Mouse (Mus musculus) forebrain, embryonic 12.5 days (tissue): ENCODE measurements around the gene Mta2. TPM values are rescaled to one million over a fixed set of nuclear protein-coding genes. Genes with fewer than 3 reads are reported as not detected.
A peak's percentile ranks its signal among the peaks of the same experiment; 100 is the strongest.
"Not testable (repeated sequence)": the region's sequence is repeated elsewhere in the genome, so short reads cannot be mapped to it uniquely, and the experiment has no call there.

ENCODE experiments used
- ATAC-seq: fragments of 200-750 bp; cut with Nextera tagmentation; 2 replicates; pipeline ENCODE4 v1.8.0; 2017; ENCODE audit warnings: moderate TSS enrichment; ENCODE audit not compliant: low FRiP score
- H3K27ac ChIP-seq: fragments of 300-500 bp; sonication (generic); 2 replicates; pipeline ENCODE4 v1.5.1; 2016; ENCODE audit warnings: mild to moderate bottlenecking
- H3K27me3 ChIP-seq: fragments of 300-500 bp; sonication (generic); 2 replicates; pipeline ENCODE4 v1.6.1; 2016; ENCODE audit warnings: mild to moderate bottlenecking
- H3K36me3 ChIP-seq: fragments of 300-500 bp; sonication (generic); replicated peaks from 2 replicates; pipeline ENCODE4 v1.6.1; 2016; ENCODE audit warnings: mild to moderate bottlenecking
- H3K4me1 ChIP-seq: fragments of 300-500 bp; sonication (generic); 2 replicates; pipeline ENCODE4 v1.6.1; 2016
- H3K4me2 ChIP-seq: fragments of 300-500 bp; sonication (generic); 2 replicates; pipeline ENCODE4 v1.6.1; 2016; ENCODE audit warnings: mild to moderate bottlenecking, moderate library complexity
- H3K4me3 ChIP-seq: fragments of 300-500 bp; sonication (generic); replicated peaks from 2 replicates; pipeline ENCODE4 v1.5.1; 2016; ENCODE audit warnings: mild to moderate bottlenecking
- H3K9ac ChIP-seq: fragments of 300-500 bp; sonication (generic); 2 replicates; pipeline ENCODE4 v1.6.1; 2016; ENCODE audit warnings: mild to moderate bottlenecking
- H3K9me3 ChIP-seq: fragments of 300-500 bp; sonication (generic); 2 replicates; pipeline ENCODE4 v1.6.1; 2016
- WGBS: fragments of 180-500 bp; shearing (Covaris S2); methylation state at CpG from one replicate; pipeline ENCODE4 v1.1.7; 2016; 5-methylcytosine and 5-hydroxymethylcytosine counted together
- polyA plus RNA-seq: library from polyadenylated mRNA; unstranded; fragments of >200 nt; fragmentation: Nextera tagmentation; extraction: Ambion mirVana; gene quantifications from 2 replicates; pipeline ENCODE4 v1.2.1, GENCODE M21; 2016

The Mta2 gene
- 193 and 206 TPM in 2 replicates for polyA plus RNA-seq

- peaks cover 33% of the 10 kb centered on the region for H3K36me3 ChIP-seq
- peak within 1 kb of the TSS; percentile 72 for H3K4me3 ChIP-seq
- no peaks in the 10 kb centered on the region for H3K9me3 ChIP-seq
- H3K4me2 ChIP-seq: peak within 1 kb of the TSS; percentile 69
- H3K27me3 ChIP-seq: no peaks in the 10 kb centered on the region
- ATAC-seq: peak; percentile 93
- under 1% methylated on average over 64 of the region's 64 CpGs for WGBS
- H3K27ac ChIP-seq: peak within 1 kb of the TSS; percentile 94
- H3K4me1 ChIP-seq: peaks cover 38% of the 10 kb centered on the region
- H3K9ac ChIP-seq: peak within 1 kb of the TSS; percentile 83
These were observed at the start of gene Mta2 for GRCm38 (mm10) chr19:8941515-8942217. Mta2 (plus strand) TSS chr19:8941875.

- no peaks in the 10 kb centered on the region for H3K27me3 ChIP-seq
- H3K4me3 ChIP-seq: peak within 1 kb of the TSS; percentile 79
- peaks cover 39% of the 10 kb centered on the region for H3K36me3 ChIP-seq
- WGBS: 2% methylated on average over 54 of the region's 54 CpGs
- peak; percentile 63 for ATAC-seq
- peak within 1 kb of the TSS; percentile 82 for H3K27ac ChIP-seq
- peak within 1 kb of the TSS; percentile 93 for H3K9ac ChIP-seq
- H3K4me1 ChIP-seq: peaks cover 38% of the 10 kb centered on the region
- peak within 1 kb of the TSS; percentile 72 for H3K4me2 ChIP-seq
- H3K9me3 ChIP-seq: no peaks in the 10 kb centered on the region
These were observed 48.6 kb upstream of the Mta2 start, which contains the start of gene Ints5 for GRCm38 (mm10) chr19:8892829-8893766. Ints5 (plus strand) TSS chr19:8893005.

GRCm38 (mm10) chr19:8895397-8895960 is 46.2 kb upstream of the Mta2 start:
- Histone ChIP-seq H3K27me3 (no peaks in the 10 kb centered on the region), H3K4me1 (peaks cover 40% of the 10 kb centered on the region), H3K4me2 (no peak overlapping the region), H3K4me3 (no peak overlapping the region), H3K9me3 (no peaks in the 10 kb centered on the region), H3K36me3 (peaks cover 36% of the 10 kb centered on the region), H3K9ac (no peak overlapping the region), H3K27ac (no peak overlapping the region)
- no peak for ATAC-seq
- WGBS: 89% methylated on average over 9 of the region's 9 CpGs

GRCm38 (mm10) chr19:8896231-8896630 is 45.4 kb upstream of the Mta2 start:
- H3K36me3 ChIP-seq: peaks cover 35% of the 10 kb centered on the region
- not testable (repeated sequence) for H3K4me3 ChIP-seq, H3K27ac ChIP-seq, ATAC-seq, H3K9me3 ChIP-seq, H3K4me2 ChIP-seq, H3K27me3 ChIP-seq
- 0 out of 2 replicates have a peak overlapping the region, but pooled peaks have one; percentile 7 for H3K9ac ChIP-seq
- H3K4me1 ChIP-seq: peaks cover 43% of the 10 kb centered on the region
- 78% methylated on average over 5 of the region's 5 CpGs for WGBS

GRCm38 (mm10) chr19:8897211-8897864 is 44.3 kb upstream of the Mta2 start:
- peaks cover 43% of the 10 kb centered on the region for H3K4me1 ChIP-seq
- not testable (repeated sequence) for H3K27me3 ChIP-seq, H3K9me3 ChIP-seq
- peaks cover 39% of the 10 kb centered on the region for H3K36me3 ChIP-seq
- 27% methylated on average over 21 of the region's 21 CpGs for WGBS
- peak overlapping the region; percentile 89 for H3K27ac ChIP-seq
- peak overlapping the region; percentile 95 for H3K9ac ChIP-seq
- peak; percentile 33; the same call in 1 of the 2 replicates for ATAC-seq
- H3K4me2 ChIP-seq: peak overlapping the region; percentile 60
- peak overlapping the region; percentile 94 for H3K4me3 ChIP-seq

- Histone ChIP-seq H3K9ac (peak within 1 kb of the TSS; percentile 95), H3K27ac (peak within 1 kb of the TSS; percentile 89), H3K27me3 (no peaks in the 10 kb centered on the region), H3K9me3 (no peaks in the 10 kb centered on the region), H3K36me3 (peaks cover 43% of the 10 kb centered on the region), H3K4me3 (peak within 1 kb of the TSS; percentile 94), H3K4me2 (peak within 1 kb of the TSS; percentile 73), H3K4me1 (peaks cover 43% of the 10 kb centered on the region)
- WGBS: under 1% methylated on average over 53 of the region's 53 CpGs
- peak; percentile 99 for ATAC-seq
These were observed 43.7 kb upstream of the Mta2 start, which contains the start of gene Ganab for GRCm38 (mm10) chr19:8897865-8898495. Ganab (plus strand) TSS chr19:8898071.

GRCm38 (mm10) chr19:8898576-8898975 is 43.1 kb upstream of the Mta2 start:
- Histone ChIP-seq H3K4me3 (peak overlapping the region; percentile 94), H3K4me1 (peaks cover 40% of the 10 kb centered on the region), H3K36me3 (peaks cover 49% of the 10 kb centered on the region), H3K9me3 (no peaks in the 10 kb centered on the region), H3K4me2 (peak overlapping the region; percentile 73), H3K27ac (peak overlapping the region; percentile 89), H3K9ac (peak overlapping the region; percentile 95), H3K27me3 (no peaks in the 10 kb centered on the region)
- ATAC-seq: no peak
- WGBS: 14% methylated on average over 13 of the region's 13 CpGs

- peaks cover 53% of the 10 kb centered on the region for H3K36me3 ChIP-seq
- ATAC-seq: no peak
- H3K4me3 ChIP-seq: peak overlapping the region; percentile 94
- H3K4me1 ChIP-seq: peaks cover 35% of the 10 kb centered on the region
- H3K27ac ChIP-seq: no peak overlapping the region
- H3K4me2 ChIP-seq: peak overlapping the region; percentile 73
- no peaks in the 10 kb centered on the region for H3K9me3 ChIP-seq
- H3K9ac ChIP-seq: peak overlapping the region; percentile 95
- 72% methylated on average over 3 of the region's 3 CpGs for WGBS
- H3K27me3 ChIP-seq: no peaks in the 10 kb centered on the region
These were observed 42.6 kb upstream of the Mta2 start for GRCm38 (mm10) chr19:8899079-8899478.

- Histone ChIP-seq H3K27me3 (no peaks in the 10 kb centered on the region), H3K4me1 (peaks cover 14% of the 10 kb centered on the region), H3K27ac (no peak overlapping the region), H3K36me3 (peaks cover 68% of the 10 kb centered on the region), H3K9me3 (no peaks in the 10 kb centered on the region), H3K9ac (no peak overlapping the region), H3K4me3 (no peak overlapping the region), H3K4me2 (no peak overlapping the region)
- 96% methylated on average over 5 of the region's 5 CpGs for WGBS
- no peak for ATAC-seq
These were observed 38.3 kb upstream of the Mta2 start for GRCm38 (mm10) chr19:8903412-8903811.

- Histone ChIP-seq H3K9me3 (no peaks in the 10 kb centered on the region), H3K4me2 (no peak overlapping the region), H3K4me3 (no peak overlapping the region), H3K36me3 (peaks cover 97% of the 10 kb centered on the region), H3K27me3 (no peaks in the 10 kb centered on the region), H3K27ac (no peak overlapping the region), H3K4me1 (no peaks in the 10 kb centered on the region), H3K9ac (no peak overlapping the region)
- WGBS: 84% methylated on average over 6 of the region's 6 CpGs
- ATAC-seq: no peak
These were observed 33.1 kb upstream of the Mta2 start for GRCm38 (mm10) chr19:8908531-8908930.

GRCm38 (mm10) chr19:8911810-8912209 is 29.9 kb upstream of the Mta2 start:
- H3K4me3 ChIP-seq: no peak overlapping the region
- H3K27me3 ChIP-seq: no peaks in the 10 kb centered on the region
- no peaks in the 10 kb centered on the region for H3K4me1 ChIP-seq
- no peak overlapping the region for H3K27ac ChIP-seq
- H3K36me3 ChIP-seq: peaks cover 100% of the 10 kb centered on the region
- H3K9me3 ChIP-seq: no peaks in the 10 kb centered on the region
- 98% methylated on average over 5 of the region's 5 CpGs for WGBS
- no peak overlapping the region for H3K9ac ChIP-seq
- ATAC-seq: no peak
- no peak overlapping the region for H3K4me2 ChIP-seq
